Mouse (Mus musculus): ENCODE results near the gene Pnpla1.

The Pnpla1 gene

GRCm38 (mm10) chr17:28894050-28894767 is 36.0 kb downstream of the Pnpla1 start:
- DNase-seq, result no peak

GRCm38 (mm10) chr17:28895217-28895875 is 37.1 kb downstream of the Pnpla1 start:
- no peak for DNase-seq

GRCm38 (mm10) chr17:28896095-28896780 is 38.0 kb downstream of the Pnpla1 start:
- DNase-seq, result no peak

GRCm38 (mm10) chr17:28897817-28898216 is 39.6 kb downstream of the Pnpla1 start:
- DNase-seq, result no peak

- DNase-seq, result no peak
These were observed 40.0 kb downstream of the Pnpla1 start for GRCm38 (mm10) chr17:28898249-28898648.

GRCm38 (mm10) chr17:28899427-28899826 is 41.2 kb downstream of the Pnpla1 start:
- peak; percentile 62 for DNase-seq

GRCm38 (mm10) chr17:28901559-28901958 is 43.3 kb downstream of the Pnpla1 start:
- no peak for DNase-seq

- DNase-seq, result peak; percentile 66
These were observed 46.5 kb downstream of the Pnpla1 start for GRCm38 (mm10) chr17:28904546-28905376.

GRCm38 (mm10) chr17:28905377-28905916 is 47.2 kb downstream of the Pnpla1 start:
- no peak for DNase-seq

- DNase-seq, result no peak
These were observed 49.7 kb downstream of the Pnpla1 start for GRCm38 (mm10) chr17:28907959-28908358.

GRCm38 (mm10) chr17:28909252-28909941 is 51.2 kb downstream of the Pnpla1 start:
- no peak for DNase-seq

- no peak for DNase-seq
These were observed 51.9 kb downstream of the Pnpla1 start for GRCm38 (mm10) chr17:28910139-28910538.

- no peak for DNase-seq
These were observed 55.0 kb downstream of the Pnpla1 start for GRCm38 (mm10) chr17:28913200-28913599.

- no peak for DNase-seq
These were observed 55.7 kb downstream of the Pnpla1 start for GRCm38 (mm10) chr17:28913940-28914339.

- DNase-seq, result no peak
These were observed 56.9 kb downstream of the Pnpla1 start, which contains the start of gene 4930539E08Rik for GRCm38 (mm10) chr17:28915060-28915628. Gene 4930539E08Rik (minus strand): TSS chr17:28915324.

- DNase-seq, result no peak
These were observed 58.3 kb downstream of the Pnpla1 start for GRCm38 (mm10) chr17:28916520-28916919.

GRCm38 (mm10) chr17:28921086-28921485 is 62.9 kb downstream of the Pnpla1 start:
- no peak for DNase-seq

- no peak for DNase-seq
These were observed 63.9 kb downstream of the Pnpla1 start for GRCm38 (mm10) chr17:28922096-28922495.

- no peak for DNase-seq
These were observed 66.9 kb downstream of the Pnpla1 start for GRCm38 (mm10) chr17:28924957-28925595.

- peak; percentile 79 for DNase-seq
These were observed 68.2 kb downstream of the Pnpla1 start for GRCm38 (mm10) chr17:28926380-28926779.

Measured in cerebellum, adult 11 months (tissue).